Mouse (Mus musculus) macrophage (primary cell): ENCODE measurements around the gene Vmp1. TPM values are rescaled to one million over a fixed set of nuclear protein-coding genes. Genes with fewer than 3 reads are reported as not detected.

ENCODE experiments used
- H3K27ac ChIP-seq: fragments of 350-480 bp; formaldehyde crosslinking; 2 replicates; pipeline ENCODE4 v1.9.0; 2021
- H3K36me3 ChIP-seq: fragments of 350-480 bp; formaldehyde crosslinking; 2 replicates; pipeline ENCODE4 v1.9.0; 2021; ENCODE audit errors: inconsistent target
- H3K4me3 ChIP-seq: fragments of 350-480 bp; formaldehyde crosslinking; 2 replicates; pipeline ENCODE4 v1.9.0; 2021; ENCODE audit errors: inconsistent target
- H3K79me2 ChIP-seq: fragments of 350-480 bp; formaldehyde crosslinking; 2 replicates; pipeline ENCODE4 v1.9.0; 2021; ENCODE audit errors: inconsistent target
- WGBS: methylation state at CpG from one replicate; pipeline ENCODE4 v1.1.7; 2026; ENCODE audit warnings: inconsistent platforms; ENCODE audit not compliant: missing documents; 5-methylcytosine and 5-hydroxymethylcytosine counted together
- polyA plus RNA-seq: library from polyadenylated mRNA; stranded (reverse); fragments of 250-400 nt; gene quantifications from 3 replicates; pipeline ENCODE4 v1.2.4, GENCODE M21; 2018; ENCODE audit warnings: inconsistent platforms

Gene Vmp1
- polyA plus RNA-seq, 1 experiment from 2014 or later = 100 TPM

GRCm38 (mm10) chr11:86662986-86663895 lies 20.4 kb downstream of the Vmp1 start:
- Histone ChIP-seq H3K79me2 (peaks cover 27% of the 10 kb centered on the region), H3K27ac (no peak overlapping the region), H3K36me3 (peaks cover 29% of the 10 kb centered on the region), H3K4me3 (no peak overlapping the region)
- 91% methylated on average over 8 of the region's 8 CpGs for whole genome bisulfite sequencing

GRCm38 (mm10) chr11:86657863-86658262 lies 25.8 kb downstream of the Vmp1 start:
- Histone ChIP-seq H3K27ac (no peak overlapping the region), H3K36me3 (0 out of 2 replicates have a peak, but pooled peaks cover 14% of the 10 kb centered on the region), H3K79me2 (no peaks in the 10 kb centered on the region), H3K4me3 (no peak overlapping the region)

- H3K4me3 ChIP-seq = no peak overlapping the region
- 0 out of 2 replicates have a peak, but pooled peaks cover 14% of the 10 kb centered on the region for H3K36me3 ChIP-seq
- no peaks in the 10 kb centered on the region for H3K79me2 ChIP-seq
- no peak overlapping the region for H3K27ac ChIP-seq
- 80% methylated on average over 4 of the region's 4 CpGs for WGBS
Measured at GRCm38 (mm10) chr11:86656849-86657567, 26.6 kb downstream of the Vmp1 start.

GRCm38 (mm10) chr11:86655671-86656070 lies 28.0 kb downstream of the Vmp1 start:
- Histone ChIP-seq H3K27ac (no peak overlapping the region), H3K36me3 (0 out of 2 replicates have a peak, but pooled peaks cover 10% of the 10 kb centered on the region), H3K4me3 (no peak overlapping the region), H3K79me2 (no peaks in the 10 kb centered on the region)
- WGBS = 0% methylated on average over 1 of the region's 1 CpGs

- Histone ChIP-seq H3K27ac (no peak overlapping the region), H3K4me3 (no peak overlapping the region), H3K36me3 (0 out of 2 replicates have a peak, but pooled peaks cover 3% of the 10 kb centered on the region), H3K79me2 (no peaks in the 10 kb centered on the region)
- WGBS = 85% methylated on average over 4 of the region's 4 CpGs
Measured at GRCm38 (mm10) chr11:86654096-86654495, 29.5 kb downstream of the Vmp1 start.

GRCm38 (mm10) chr11:86653446-86653845 lies 30.2 kb downstream of the Vmp1 start:
- 46% methylated on average over 3 of the region's 3 CpGs for WGBS
- Histone ChIP-seq H3K36me3 (no peaks in the 10 kb centered on the region), H3K4me3 (no peak overlapping the region), H3K79me2 (no peaks in the 10 kb centered on the region), H3K27ac (peak overlapping the region; percentile 62; the same call in 1 of the 2 replicates)

GRCm38 (mm10) chr11:86652578-86652979 lies 31.1 kb downstream of the Vmp1 start:
- WGBS = 7% methylated on average over 3 of the region's 4 CpGs

GRCm38 (mm10) chr11:86650676-86651075 lies 33.0 kb downstream of the Vmp1 start:
- no peaks in the 10 kb centered on the region for H3K79me2 ChIP-seq
- no peaks in the 10 kb centered on the region for H3K36me3 ChIP-seq
- H3K27ac ChIP-seq = no peak overlapping the region
- H3K4me3 ChIP-seq = no peak overlapping the region
- 100% methylated on average over 6 of the region's 6 CpGs for WGBS

More at GRCm38 (mm10) chr11:86652578-86652979, 31.1 kb downstream of the Vmp1 start:
- H3K27ac ChIP-seq = peak overlapping the region; percentile 62
- no peak overlapping the region for H3K4me3 ChIP-seq
- H3K36me3 ChIP-seq = no peaks in the 10 kb centered on the region
- H3K79me2 ChIP-seq = no peaks in the 10 kb centered on the region

- Histone ChIP-seq H3K36me3 (no peaks in the 10 kb centered on the region), H3K27ac (no peak overlapping the region), H3K79me2 (no peaks in the 10 kb centered on the region), H3K4me3 (no peak overlapping the region)
- 100% methylated on average over 1 of the region's 1 CpGs for WGBS
Measured at GRCm38 (mm10) chr11:86649542-86649941, 34.1 kb downstream of the Vmp1 start.

GRCm38 (mm10) chr11:86647706-86648447 lies 35.8 kb downstream of the Vmp1 start:
- no peak overlapping the region for H3K4me3 ChIP-seq
- WGBS = 95% methylated on average over 15 of the region's 15 CpGs

GRCm38 (mm10) chr11:86646885-86647459 lies 36.7 kb downstream of the Vmp1 start:
- 100% methylated on average over 3 of the region's 3 CpGs for WGBS
- Histone ChIP-seq H3K36me3 (peaks cover 11% of the 10 kb centered on the region), H3K4me3 (no peak overlapping the region), H3K27ac (no peak overlapping the region), H3K79me2 (no peaks in the 10 kb centered on the region)

More at GRCm38 (mm10) chr11:86647706-86648447, 35.8 kb downstream of the Vmp1 start:
- Histone ChIP-seq H3K27ac (no peak overlapping the region), H3K36me3 (peaks cover 6% of the 10 kb centered on the region; the same call in 1 of the 2 replicates), H3K79me2 (no peaks in the 10 kb centered on the region)

GRCm38 (mm10) chr11:86646136-86646834 lies 37.4 kb downstream of the Vmp1 start:
- 95% methylated on average over 7 of the region's 7 CpGs for WGBS
- Histone ChIP-seq H3K4me3 (no peak overlapping the region), H3K79me2 (no peaks in the 10 kb centered on the region), H3K36me3 (peaks cover 11% of the 10 kb centered on the region), H3K27ac (no peak overlapping the region)

GRCm38 (mm10) chr11:86644553-86644952 lies 39.1 kb downstream of the Vmp1 start:
- 94% methylated on average over 4 of the region's 4 CpGs for WGBS
- H3K36me3 ChIP-seq = peaks cover 11% of the 10 kb centered on the region
- no peak overlapping the region for H3K4me3 ChIP-seq
- H3K79me2 ChIP-seq = no peaks in the 10 kb centered on the region
- H3K27ac ChIP-seq = no peak overlapping the region
